Mouse (Mus musculus) ES-E14 (cell line): ENCODE data around the gene Parp3. TPM values are rescaled to one million over a fixed set of nuclear protein-coding genes. Genes with fewer than 3 reads are reported as not detected.

ENCODE experiments used
- DNase-seq: peaks from one replicate; pipeline ENCODE4 v3.0.0-alpha.2; 2013; ENCODE audit warnings: low read depth, low spot score
- H3K27ac ChIP-seq: 2 replicates; pipeline ENCODE4 v1.5.1; 2012; ENCODE audit warnings: low read depth, mild to moderate bottlenecking, low read length, moderate library complexity, mixed read lengths; ENCODE audit not compliant: poor library complexity, insufficient read depth, severe bottlenecking
- H3K36me3 ChIP-seq: 2 replicates; pipeline ENCODE4 v1.6.1; 2012; ENCODE audit warnings: mild to moderate bottlenecking, low read length, moderate library complexity, mixed read lengths; ENCODE audit not compliant: control insufficient read depth, poor library complexity, insufficient read depth, severe bottlenecking
- H3K4me1 ChIP-seq, 2 experiments: fragments of 150-350 bp in 1 of 2; sonication (generic) in 1 of 2; 2 replicates each; pipeline ENCODE4 v1.6.1; 2012; ENCODE audit warnings: low read length in 2 of 2, mild to moderate bottlenecking in 1 of 2, mixed read lengths in 1 of 2; ENCODE audit not compliant: control insufficient read depth in 2 of 2, insufficient read depth in 2 of 2, poor library complexity in 1 of 2
- H3K4me3 ChIP-seq, 2 experiments: fragments of 150-350 bp in 1 of 2; sonication (generic) in 1 of 2; 2 replicates each; pipeline ENCODE4 v1.5.1; 2012; ENCODE audit warnings: low read length in 2 of 2, low read depth in 1 of 2, mild to moderate bottlenecking in 1 of 2, mixed read lengths in 1 of 2; ENCODE audit not compliant: insufficient read depth in 1 of 2, poor library complexity in 1 of 2, severe bottlenecking in 1 of 2
- H3K9ac ChIP-seq: 2 replicates; pipeline ENCODE4 v1.6.1; 2012; ENCODE audit warnings: low read depth, mild to moderate bottlenecking, low read length, mixed read lengths; ENCODE audit not compliant: poor library complexity, insufficient read depth, severe bottlenecking
- H3K9me3 ChIP-seq: fragments of 150-350 bp; sonication (generic); 2 replicates; pipeline ENCODE4 v1.6.1; 2012; ENCODE audit warnings: low read depth, mild to moderate bottlenecking, low read length; ENCODE audit not compliant: control insufficient read depth, insufficient read depth
- CHD2 ChIP-seq: IDR thresholded peaks from 2 replicates; pipeline ENCODE4 v1.6.1; 2014; ENCODE audit warnings: mild to moderate bottlenecking, low read depth, low read length, inconsistent platforms
- HCFC1 ChIP-seq: IDR thresholded peaks from 2 replicates; pipeline ENCODE4 v1.6.1; 2012; ENCODE audit warnings: low read length, inconsistent platforms, borderline replicate concordance; ENCODE audit not compliant: insufficient read depth
- MAFK ChIP-seq: IDR thresholded peaks from 2 replicates; pipeline ENCODE4 v1.6.1; 2014; ENCODE audit warnings: mild to moderate bottlenecking, low read depth, low read length, inconsistent platforms; ENCODE audit not compliant: insufficient read depth
- ZC3H11A ChIP-seq: IDR thresholded peaks from 2 replicates; pipeline ENCODE4 v1.6.1; 2012; ENCODE audit warnings: low read depth, mild to moderate bottlenecking, inconsistent platforms, low read length, borderline replicate concordance
- ZNF384 ChIP-seq: IDR thresholded peaks from 2 replicates; pipeline ENCODE4 v1.6.1; 2012; ENCODE audit warnings: low read depth, low read length, inconsistent platforms
- in situ Hi-C, 2 experiments: fragments of 600-800 bp; cut with MboI; formaldehyde crosslinking; loops; one replicate each; pipeline ENCODE4 v1.15.1; 2025; ENCODE audit warnings: low sequenced_read_pairs in 2 of 2, inconsistent platforms in 1 of 2; ENCODE audit not compliant: unreplicated experiment in 2 of 2
- total RNA-seq: library from RNA; depleted of rRNA; stranded (reverse); fragments of 300-350 nt; gene quantifications from 2 replicates; pipeline ENCODE4 v1.2.3, GENCODE M21; 2012

Gene Parp3
- total RNA-seq, 1 experiment: 6.0 TPM

DNA sequence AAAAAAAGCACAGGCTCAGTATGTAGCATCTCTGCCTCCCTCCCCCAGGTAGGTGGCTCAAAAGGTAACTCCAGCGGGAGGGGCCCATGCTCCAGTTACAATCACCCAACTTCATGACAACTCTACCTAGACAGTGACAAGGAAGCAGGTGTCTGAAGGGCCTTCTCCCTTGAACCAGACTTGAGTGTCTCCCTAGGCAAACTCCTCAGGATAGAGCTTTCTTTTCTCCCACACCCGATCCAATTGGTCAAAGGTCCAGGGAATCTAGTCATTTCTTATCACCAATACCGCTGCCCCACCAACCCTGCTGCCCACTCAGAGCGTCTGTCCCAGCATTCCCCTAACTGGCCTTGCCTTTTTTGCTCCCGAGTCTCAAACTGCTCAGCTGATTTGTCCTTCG is 10.0 kb downstream of the Parp3 start:
- Histone ChIP-seq H3K27ac (no peak overlapping the region), H3K36me3 (peaks cover 17% of the 10 kb centered on the region), H3K4me1 (peaks cover 3 to 38% of the 10 kb centered on the region in 2 experiments; a peak in 3 of 4 replicates), H3K4me3 (no peak overlapping the region), H3K9me3 (no peaks in the 10 kb centered on the region), H3K9ac (no peak overlapping the region)
- no peak for DNase-seq
- no peak for TF ChIP-seq HCFC1
- no peak for TF ChIP-seq ZC3H11A
- no peak for TF ChIP-seq ZNF384
- TF ChIP-seq CHD2: no peak
- in situ Hi-C loops: no loop called here

GRCm38 (mm10) chr9:106465571-106466200 is 11.1 kb downstream of the Parp3 start, which contains the start of gene Gpr62:
Gene Gpr62, minus strand, starts transcription at chr9:106465938.
- H3K27ac ChIP-seq: no peak within 1 kb of the TSS
- TF ChIP-seq MAFK (no peak), ZC3H11A (no peak), ZNF384 (no peak), CHD2 (no peak), HCFC1 (no peak)
- in situ Hi-C loops: no loop called here
- H3K9me3 ChIP-seq: no peaks in the 10 kb centered on the region
- H3K4me3 ChIP-seq: peak within 1 kb of the TSS; percentile 79 to 83
- peak within 1 kb of the TSS; percentile 81 for H3K9ac ChIP-seq
- H3K4me1 ChIP-seq: peaks cover 3 to 33% of the 10 kb centered on the region in 2 experiments; a peak in 3 of 4 replicates
- DNase-seq: no peak
- peaks cover 25% of the 10 kb centered on the region for H3K36me3 ChIP-seq

DNA sequence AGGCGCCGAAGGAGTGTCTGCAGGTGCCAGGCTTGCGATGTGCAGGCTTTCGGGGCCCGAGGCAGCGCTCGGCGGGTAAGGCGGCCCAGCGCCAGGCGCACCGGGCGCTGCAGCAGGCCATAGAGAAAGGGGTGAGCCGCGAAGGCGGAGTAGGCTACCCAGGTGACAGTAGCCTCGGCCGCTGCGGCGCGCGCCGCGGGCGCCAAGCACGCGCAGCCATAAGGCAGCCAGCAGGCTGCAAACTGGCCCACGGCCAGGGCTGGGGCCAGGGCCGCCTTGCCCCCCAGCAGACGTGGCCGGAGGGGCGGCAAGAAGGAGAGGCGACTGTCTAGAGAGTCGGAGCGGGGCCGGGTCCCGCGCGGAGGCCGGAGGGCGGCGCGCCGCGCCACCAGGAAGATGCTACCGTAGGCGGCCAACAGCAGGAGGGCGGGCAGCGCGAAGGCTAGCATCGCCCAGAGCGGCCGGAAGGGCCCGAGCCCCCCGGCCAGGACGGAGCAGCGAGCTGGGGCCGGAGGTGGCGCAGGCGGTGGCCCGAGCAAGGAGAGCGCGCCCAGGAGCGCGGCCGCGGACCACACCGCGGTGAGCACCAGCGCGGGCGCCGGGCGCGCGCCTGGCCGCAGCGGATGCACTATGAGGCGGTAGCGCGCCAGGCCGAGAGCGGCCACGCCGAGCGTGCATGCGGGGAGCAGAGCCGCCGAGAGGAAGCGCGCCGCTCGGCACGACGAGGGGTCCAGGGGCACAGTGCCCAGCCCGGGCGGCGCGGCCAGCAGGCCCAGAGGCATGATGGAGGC is 11.8 kb downstream of the Parp3 start:
- peaks cover 5 to 38% of the 10 kb centered on the region in 2 experiments; a peak in 3 of 4 replicates for H3K4me1 ChIP-seq

GRCm38 (mm10) chr9:106463122-106464063 is 13.4 kb downstream of the Parp3 start:
- Histone ChIP-seq H3K9ac (peak overlapping the region; percentile 12; the same call in 1 of the 2 replicates), H3K4me1 (peaks cover 5 to 36% of the 10 kb centered on the region in 2 experiments; a peak in 3 of 4 replicates), H3K4me3 (peak overlapping the region; percentile 21 to 45; a peak in 2 of 4 replicates), H3K27ac (no peak overlapping the region), H3K9me3 (no peaks in the 10 kb centered on the region), H3K36me3 (peaks cover 30% of the 10 kb centered on the region)
- in situ Hi-C loops: no loop called here
- DNase-seq: no peak
- TF ChIP-seq CHD2 (no peak), ZNF384 (no peak), HCFC1 (no peak), ZC3H11A (no peak)

More for the DNA sequence above, 11.8 kb downstream of the Parp3 start:
- H3K9ac ChIP-seq: peak overlapping the region; percentile 81
- TF ChIP-seq MAFK (no peak), CHD2 (no peak), ZNF384 (no peak), ZC3H11A (no peak), HCFC1 (no peak; the same call in 1 of the 2 replicates)
- H3K4me3 ChIP-seq: peak overlapping the region; percentile 79 to 83
- H3K9me3 ChIP-seq: no peaks in the 10 kb centered on the region
- no peak for DNase-seq
- in situ Hi-C loops: no loop called here
- peaks cover 29% of the 10 kb centered on the region for H3K36me3 ChIP-seq
- no peak overlapping the region for H3K27ac ChIP-seq
